Comparison of ENCODE assay signal across 8 mouse cellular contexts in the genomic region with DNA sequence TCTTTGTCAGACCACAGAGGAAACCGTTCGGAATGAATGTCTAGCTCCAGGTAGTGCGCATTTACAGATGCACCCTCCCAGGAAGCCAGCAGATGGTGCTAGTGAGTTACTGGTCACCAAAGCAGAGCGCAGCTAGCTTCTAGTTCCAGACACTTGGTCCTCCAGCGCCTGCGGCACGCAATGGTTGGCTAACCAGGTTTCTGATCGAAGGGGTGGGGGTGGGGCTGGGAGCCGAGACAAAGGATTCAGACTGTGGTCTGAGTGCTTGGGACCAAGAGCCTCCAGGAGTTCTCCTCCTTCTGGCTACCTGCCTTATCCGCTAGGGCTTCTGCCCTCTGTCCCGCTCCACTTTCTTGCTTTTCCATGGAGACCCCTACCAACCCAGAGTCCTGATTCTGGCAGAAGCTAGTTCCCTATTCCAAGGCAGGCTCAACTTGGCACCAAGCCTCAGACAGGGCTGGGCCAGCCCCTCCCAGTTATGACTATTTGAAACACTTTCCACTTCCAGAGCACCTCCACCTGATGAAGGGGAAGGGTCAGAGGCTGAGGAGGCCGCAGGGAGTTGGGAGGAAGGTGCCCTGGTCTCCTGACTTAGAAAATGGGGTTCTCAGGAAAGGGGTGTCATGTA. TPM values are rescaled to one million over a fixed set of nuclear protein-coding genes. Genes with fewer than 3 reads are reported as not detected.
A peak's percentile ranks its signal among the peaks of the same experiment; 100 is the strongest.
DNase-seq lines count a peak whose midpoint lies in the region; ATAC-seq lines count a peak whose summit lies in the region.

No protein-coding gene starts in this region.

- H3K9ac ChIP-seq in intestine, embryonic 16.5 days (ENCODE audit: low read depth, low read length), result no peak overlapping the region; the same call in 1 of the 2 replicates

- WGBS in intestine, embryonic 16.5 days, result 13% methylated on average over 12 of the region's 12 CpGs

- intact Hi-C loops in left cerebral cortex, postnatal 36 days (cut with DNase I), result loop anchor here (5.0 kb wide), 1 partner anchor 36 kb away; no protein-coding TSS in a partner anchor

- H3K4me2 ChIP-seq in intestine, embryonic 16.5 days (ENCODE audit: low read depth, low read length), result peak overlapping the region; percentile 43

- H3K4me3 ChIP-seq in intestine, embryonic 16.5 days (ENCODE audit: low read length), result peak overlapping the region; percentile 14; the same call in 1 of the 2 replicates

- H3K4me1 ChIP-seq in intestine, embryonic 16.5 days (ENCODE audit: control insufficient read depth, insufficient read depth, low read length), result peaks cover 22% of the 10 kb centered on the region

- peak; percentile 30 for ATAC-seq in intestine, embryonic 16.5 days
- ATAC-seq in activated CD4-positive, CD25-positive, alpha-beta regulatory T cell, adult 4 months, result no peak

- H3K36me3 ChIP-seq in intestine, embryonic 16.5 days (ENCODE audit: control insufficient read depth, insufficient read depth, low read length), result no peaks in the 10 kb centered on the region

- no peaks in the 10 kb centered on the region; the same call in 1 of the 2 replicates for H3K27me3 ChIP-seq in intestine, embryonic 16.5 days (replicated peaks; ENCODE audit: control insufficient read depth, insufficient read depth, low read length)

- H3K9me3 ChIP-seq in intestine, embryonic 16.5 days (ENCODE audit: control insufficient read depth, low read length), result no peaks in the 10 kb centered on the region

- DNase-seq in adrenal gland, adult 18-20 months (ENCODE audit: low spot score in 2 of 2), result peak; percentile 73
- DNase-seq in embryo, embryonic 10 days (ENCODE audit: low spot score), result peak; percentile 95
- peak; percentile 64 for DNase-seq in gastrocnemius, postnatal 25 days
- DNase-seq in left cerebral cortex, postnatal 36 days (ENCODE audit: low spot score in 2 of 2), result peak; percentile 61 to 69
- peak; percentile 94 for DNase-seq in mesoderm, embryonic 11.5 days (ENCODE audit: low read depth, low spot score)
- peak; percentile 70 for DNase-seq in right cerebral cortex, postnatal 14 days

- no peak overlapping the region for H3K27ac ChIP-seq in intestine, embryonic 16.5 days (ENCODE audit: low read length)

RNA-seq across cellular contexts. Expression of gene Hsd11b2, which starts 2.4 kb away (rescaled TPM):
- under 1 TPM; 0.16 to 0.53 TPM for total RNA-seq in adrenal gland, adult 18-20 months (2021)
- total RNA-seq in gastrocnemius, postnatal 25 days (2021), result under 1 TPM; 0.51 to 0.61 TPM
- polyA plus RNA-seq in intestine, embryonic 16.5 days (2015; fragmentation: Nextera tagmentation; extraction: Ambion mirVana), result 1.9 and 2.3 TPM in 2 replicates
- under 1 TPM in 1 of 2 experiments, not detected in 1; 0.20 TPM for total RNA-seq in left cerebral cortex, postnatal 36 days (2021)
- not detected for polyA plus RNA-seq in activated CD4-positive, CD25-positive, alpha-beta regulatory T cell, adult 4 months (2017; shearing (Covaris generic))

RNA-seq across cellular contexts. Expression of gene Zdhhc1, which starts 19.4 kb away (rescaled TPM):
- total RNA-seq in adrenal gland, adult 18-20 months (2021), result 10 to 100 TPM; 18.1 to 18.3 TPM
- total RNA-seq in gastrocnemius, postnatal 25 days (2021), result 10 to 100 TPM in 1 of 2 experiments, 1 to 10 TPM in 1; 8.7 to 10.1 TPM
- 17.5 and 18.5 TPM in 2 replicates for polyA plus RNA-seq in intestine, embryonic 16.5 days (2015; fragmentation: Nextera tagmentation; extraction: Ambion mirVana)
- 10 to 100 TPM; 33.2 to 45.3 TPM for total RNA-seq in left cerebral cortex, postnatal 36 days (2021)
- polyA plus RNA-seq in activated CD4-positive, CD25-positive, alpha-beta regulatory T cell, adult 4 months (2017; shearing (Covaris generic)), result under 1 TPM; 0.43 to 0.62 TPM

RNA-seq across cellular contexts. Expression of gene Tppp3, which starts 44.8 kb away (rescaled TPM):
- total RNA-seq in adrenal gland, adult 18-20 months (2021), result 10 to 100 TPM; 24.0 to 43.0 TPM
- 10 to 100 TPM; 86.7 to 99.2 TPM for total RNA-seq in gastrocnemius, postnatal 25 days (2021)
- polyA plus RNA-seq in intestine, embryonic 16.5 days (2015; fragmentation: Nextera tagmentation; extraction: Ambion mirVana), result 41.9 and 42.3 TPM in 2 replicates
- 10 to 100 TPM; 36.1 to 46.4 TPM for total RNA-seq in left cerebral cortex, postnatal 36 days (2021)
- polyA plus RNA-seq in activated CD4-positive, CD25-positive, alpha-beta regulatory T cell, adult 4 months (2017; shearing (Covaris generic)), result under 1 TPM; 0.50 to 0.60 TPM

RNA-seq across cellular contexts. Expression of gene Atp6v0d1, which starts 49.7 kb away (rescaled TPM):
- 100 to 1,000 TPM; 118 to 121 TPM for total RNA-seq in adrenal gland, adult 18-20 months (2021)
- 10 to 100 TPM; 41.7 to 45.1 TPM for total RNA-seq in gastrocnemius, postnatal 25 days (2021)
- 115 and 125 TPM in 2 replicates for polyA plus RNA-seq in intestine, embryonic 16.5 days (2015; fragmentation: Nextera tagmentation; extraction: Ambion mirVana)
- 100 to 1,000 TPM; 305 to 349 TPM for total RNA-seq in left cerebral cortex, postnatal 36 days (2021)
- polyA plus RNA-seq in activated CD4-positive, CD25-positive, alpha-beta regulatory T cell, adult 4 months (2017; shearing (Covaris generic)), result 10 to 100 TPM; 40.7 to 42.8 TPM
